Mouse (Mus musculus): ENCODE results near the gene Olfr686.
A peak's percentile ranks its signal among the peaks of the same experiment; 100 is the strongest.

Gene Olfr686

DNA sequence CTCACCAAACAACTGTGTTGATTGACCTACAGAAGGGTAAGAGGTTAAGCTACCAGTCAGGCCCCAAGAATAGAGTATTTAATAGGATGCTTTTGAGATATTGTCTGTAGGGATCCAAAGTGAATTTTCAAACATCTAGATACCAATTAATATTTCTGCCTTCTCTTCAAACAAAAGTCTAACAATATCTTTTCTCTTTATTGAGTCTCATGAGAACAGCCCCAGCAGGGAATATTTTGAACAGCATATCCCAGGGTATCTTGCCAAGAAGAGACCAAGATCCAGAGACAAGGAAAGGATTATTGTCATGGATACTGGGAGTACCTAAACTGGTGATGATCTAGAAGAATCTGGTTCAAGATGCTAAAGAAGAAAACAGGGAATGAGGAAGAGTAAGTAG lies at the start of gene Olfr686:
Olfr686 (minus strand) TSS at position 101 of the 400 bp plus-strand sequence.
- DNase-seq (ENCODE audit: low read depth), result no peak

- peak; percentile 6 for DNase-seq (ENCODE audit: low read depth)
Observed at GRCm38 (mm10) chr7:105256656-105257055, 49.4 kb upstream of the Olfr686 start.

DNA sequence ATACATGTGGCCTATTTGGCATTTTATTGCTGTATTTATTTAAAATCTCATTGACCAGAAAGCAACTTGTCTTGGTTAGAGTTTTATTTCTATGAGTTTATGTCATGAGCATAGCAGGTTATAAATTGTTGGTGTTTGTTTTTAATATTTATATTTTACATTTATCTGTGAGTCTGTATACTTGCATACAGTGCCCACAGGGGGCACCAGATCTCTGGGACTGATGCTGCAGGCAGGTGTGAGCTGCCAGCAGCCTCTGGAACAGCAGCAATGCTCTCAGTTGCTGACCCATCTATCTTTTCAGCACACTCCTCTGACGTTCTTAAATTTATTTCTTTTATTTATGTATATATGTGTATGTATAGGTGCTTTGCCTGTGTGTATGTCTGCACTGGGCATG lies 40.9 kb upstream of the Olfr686 start:
- no peak for DNase-seq (ENCODE audit: low read depth)

GRCm38 (mm10) chr7:105247671-105248070 lies 40.4 kb upstream of the Olfr686 start:
- no peak for DNase-seq (ENCODE audit: low read depth)

GRCm38 (mm10) chr7:105229386-105229785 lies 22.1 kb upstream of the Olfr686 start:
- no peak for DNase-seq (ENCODE audit: low read depth)

DNA sequence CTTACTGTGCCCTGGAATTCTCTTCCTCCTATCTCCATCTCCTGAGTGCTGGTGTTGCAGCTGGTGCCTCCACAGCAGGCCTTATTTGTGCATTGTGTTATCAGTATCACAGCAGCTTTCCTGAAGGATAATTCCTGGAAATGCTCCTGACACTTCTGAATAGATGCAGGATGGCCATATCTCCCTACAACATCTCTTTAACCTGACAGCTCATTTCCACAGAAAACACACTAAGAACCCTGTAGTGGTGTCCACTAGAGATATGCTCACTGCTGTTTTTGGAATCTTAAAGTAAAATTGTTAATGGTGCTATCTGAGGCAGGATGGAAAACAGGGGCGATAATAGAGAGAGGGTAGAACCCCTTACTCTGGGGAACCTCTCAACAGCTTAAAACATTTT lies 20.9 kb upstream of the Olfr686 start:
- DNase-seq (ENCODE audit: low read depth), result no peak

- no peak for DNase-seq (ENCODE audit: low read depth)
Observed at GRCm38 (mm10) chr7:105226703-105227102, 19.4 kb upstream of the Olfr686 start.

DNA sequence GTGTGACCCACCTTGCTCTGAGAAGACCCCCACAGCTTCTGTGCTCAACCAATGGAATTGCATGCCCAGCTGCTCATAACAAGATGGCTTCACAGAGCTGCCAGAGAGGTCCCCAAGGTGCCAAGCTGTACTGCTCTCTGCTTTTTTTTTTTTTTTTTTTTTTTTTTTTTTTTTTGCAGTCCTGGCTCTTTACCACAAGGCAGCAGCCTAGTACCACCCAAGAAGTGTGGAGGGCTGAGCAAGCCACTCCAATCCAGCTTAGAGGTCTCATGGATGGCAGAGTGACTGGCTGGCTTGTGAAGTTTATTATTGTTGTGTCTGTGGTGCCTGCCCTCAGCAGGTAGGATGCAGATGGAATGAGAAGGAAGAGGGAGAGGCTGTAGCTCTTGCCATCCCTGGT lies 18.8 kb upstream of the Olfr686 start:
- DNase-seq (ENCODE audit: low read depth), result no peak

- DNase-seq (ENCODE audit: low read depth), result no peak
Observed at GRCm38 (mm10) chr7:105218281-105218680, 11.0 kb upstream of the Olfr686 start.

DNA sequence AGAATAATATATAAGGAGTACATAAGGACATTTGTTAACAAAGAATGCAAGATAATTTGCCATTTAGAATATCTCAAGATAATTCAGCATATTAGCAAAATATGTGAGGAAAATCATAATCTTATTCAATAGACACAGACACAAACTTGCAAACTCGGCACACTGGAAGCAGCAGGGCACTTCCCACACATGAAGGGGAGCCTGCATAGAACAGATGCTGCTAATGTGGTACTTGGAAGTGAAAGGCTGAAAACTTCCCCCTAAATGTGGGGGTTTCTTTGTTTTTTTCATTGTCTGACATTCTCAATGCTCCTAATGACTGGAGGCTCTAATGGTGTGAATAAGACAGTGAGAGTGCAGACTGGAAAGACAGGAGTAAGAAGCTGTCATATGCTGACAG lies 7.5 kb upstream of the Olfr686 start:
- DNase-seq (ENCODE audit: low read depth), result no peak

GRCm38 (mm10) chr7:105185912-105186311 lies 21.4 kb downstream of the Olfr686 start, which contains the start of gene Olfr685:
Gene Olfr685 (minus strand): TSS chr7:105186012.
- no peak for DNase-seq (ENCODE audit: low read depth)

- no peak for DNase-seq (ENCODE audit: low read depth)
Observed at GRCm38 (mm10) chr7:105170773-105171172, 36.5 kb downstream of the Olfr686 start.

- no peak for DNase-seq (ENCODE audit: low read depth)
Observed at GRCm38 (mm10) chr7:105163553-105163952, 43.7 kb downstream of the Olfr686 start, which contains the start of gene Olfr684. Gene Olfr684 (minus strand): TSS chr7:105163653.

All from naive thymus-derived CD4-positive, alpha-beta T cell, adult 2 months (primary cell).